Mouse (Mus musculus) spleen, adult 18-20 months (tissue): ENCODE measurements at regions not wholly inside any gene's neighbourhood (a gene's known extent, or its start where the extent isn't known, plus 50 kb on each side); places are given as distances from the start of the nearest gene placed in this dataset.

Experiments
- DNase-seq, 2 experiments: peaks; one replicate each; pipeline ENCODE4 v3.0.0; 2022; ENCODE audit warnings: mixed read lengths in 2 of 2

GRCm38 (mm10) chr6:101580824-101581223 lies 203.1 kb upstream of the Pdzrn3 start:
- DNase-seq, result no peak

- DNase-seq, result no peak
Observed at GRCm38 (mm10) chr6:101556096-101556495, 178.4 kb upstream of the Pdzrn3 start.

DNA sequence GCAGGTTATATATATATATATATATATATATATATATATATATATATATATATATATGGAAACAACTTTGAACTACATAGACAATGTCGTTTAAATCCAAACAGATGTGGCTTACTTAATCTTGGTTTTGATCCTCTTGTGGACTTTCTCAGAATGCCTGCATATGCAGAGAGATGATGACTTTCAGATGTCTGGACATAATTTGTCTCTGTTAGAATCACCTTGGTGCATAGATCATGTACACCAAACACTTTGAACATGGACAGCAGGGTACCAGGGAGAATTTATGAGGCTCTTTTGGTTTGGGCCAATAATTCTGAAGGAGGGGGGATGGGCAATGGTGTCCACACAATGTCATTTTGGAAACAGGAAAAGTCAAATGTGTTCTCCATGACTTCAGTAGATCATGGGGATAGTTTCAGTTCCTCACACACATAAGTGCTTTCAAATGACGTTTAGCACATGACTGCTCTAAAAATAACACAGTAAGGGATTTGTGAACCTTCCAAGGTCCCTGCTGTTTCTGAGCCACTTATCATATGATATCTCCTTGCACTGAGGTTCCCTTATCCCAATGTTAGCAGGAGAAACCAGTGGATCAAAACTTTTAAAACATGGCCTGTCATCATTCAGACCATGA lies 177.4 kb upstream of the Pdzrn3 start:
- no peak for DNase-seq

- no peak for DNase-seq
Observed at GRCm38 (mm10) chr6:101550501-101551268, 173.0 kb upstream of the Pdzrn3 start.

DNA sequence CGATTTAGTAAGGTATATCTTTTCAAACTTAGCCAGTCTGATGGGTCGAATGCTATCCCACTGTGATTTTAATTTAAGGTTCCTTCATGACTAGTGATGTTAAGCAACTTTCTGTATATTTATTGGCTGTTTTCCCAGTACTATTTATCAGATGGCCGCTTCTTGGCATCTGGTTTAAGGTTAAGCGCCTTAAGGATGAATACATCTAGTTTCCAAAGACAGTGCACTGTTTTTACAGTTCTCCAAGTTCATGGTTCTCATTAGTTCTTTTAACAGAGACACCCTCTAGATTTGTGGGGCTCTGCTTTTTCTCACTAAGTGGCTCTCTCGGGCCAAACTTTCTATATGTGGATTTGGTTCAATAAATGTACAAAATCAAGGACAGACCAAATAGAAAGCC lies 159.9 kb upstream of the Pdzrn3 start:
- DNase-seq, result no peak

DNA sequence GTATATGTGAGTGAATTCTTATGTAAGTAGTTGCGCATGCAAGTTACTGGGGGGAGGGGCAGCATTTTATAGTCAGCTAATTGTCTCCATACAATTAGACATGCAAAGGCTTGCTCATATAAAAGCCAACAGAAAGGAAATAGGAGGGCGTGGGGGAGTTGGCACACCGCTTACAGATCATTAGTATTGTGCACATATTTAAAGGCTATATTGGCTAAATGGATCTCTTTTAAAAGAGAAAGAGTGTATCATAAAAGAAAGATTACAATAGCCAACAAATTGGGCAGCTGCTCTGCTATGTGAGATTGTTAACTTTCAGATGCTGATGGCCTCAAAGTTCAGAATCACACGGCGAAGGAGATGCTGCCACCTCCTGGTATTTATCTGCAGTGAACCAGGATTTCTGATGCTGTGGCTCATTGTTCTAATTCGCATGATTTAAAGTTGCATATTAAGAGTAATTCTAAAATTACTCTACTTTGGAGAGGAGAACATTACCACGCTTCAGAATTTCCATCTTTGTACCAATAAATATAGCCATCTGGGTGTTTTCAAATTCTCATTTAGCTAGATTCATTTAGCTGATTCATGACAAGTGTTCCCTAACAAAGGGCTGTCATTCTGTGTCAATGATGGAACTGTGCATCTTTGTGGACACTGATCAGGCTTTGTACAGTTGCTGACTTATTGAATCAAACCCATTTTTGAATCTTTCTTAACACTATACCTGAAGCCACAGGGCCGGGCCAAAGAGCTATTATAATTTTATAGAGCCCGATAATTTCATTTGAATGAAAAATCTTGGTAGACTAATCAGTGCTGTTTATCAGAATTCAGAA lies 156.7 kb upstream of the Pdzrn3 start:
- DNase-seq, result no peak

GRCm38 (mm10) chr6:101532436-101532835 lies 154.7 kb upstream of the Pdzrn3 start:
- no peak for DNase-seq

- DNase-seq, result no peak
Observed at GRCm38 (mm10) chr6:101531914-101532313, 154.2 kb upstream of the Pdzrn3 start.

GRCm38 (mm10) chr6:101525129-101525528 lies 147.4 kb upstream of the Pdzrn3 start:
- no peak for DNase-seq

DNA sequence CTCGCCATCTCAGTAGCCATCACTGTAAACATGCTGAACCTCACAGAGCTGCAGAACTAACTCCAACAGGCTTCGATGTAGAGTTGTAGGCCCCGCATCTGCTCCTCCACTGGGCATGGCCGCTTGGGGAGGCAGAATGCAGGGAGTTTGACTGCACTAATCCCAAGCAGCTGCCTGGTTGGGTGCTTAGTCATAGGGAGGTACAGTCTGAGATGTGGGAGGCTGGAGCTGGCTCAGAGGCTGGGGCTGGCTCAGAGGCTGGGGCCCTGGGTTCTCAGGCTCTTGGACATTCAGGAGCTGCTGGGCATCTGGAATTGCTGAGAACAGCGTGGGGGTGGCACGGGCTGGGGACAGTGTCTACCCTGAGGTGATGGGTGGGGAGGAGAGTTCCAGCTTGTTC lies 143.6 kb upstream of the Pdzrn3 start:
- no peak for DNase-seq

GRCm38 (mm10) chr6:101520755-101521154 lies 143.1 kb upstream of the Pdzrn3 start:
- no peak for DNase-seq

DNA sequence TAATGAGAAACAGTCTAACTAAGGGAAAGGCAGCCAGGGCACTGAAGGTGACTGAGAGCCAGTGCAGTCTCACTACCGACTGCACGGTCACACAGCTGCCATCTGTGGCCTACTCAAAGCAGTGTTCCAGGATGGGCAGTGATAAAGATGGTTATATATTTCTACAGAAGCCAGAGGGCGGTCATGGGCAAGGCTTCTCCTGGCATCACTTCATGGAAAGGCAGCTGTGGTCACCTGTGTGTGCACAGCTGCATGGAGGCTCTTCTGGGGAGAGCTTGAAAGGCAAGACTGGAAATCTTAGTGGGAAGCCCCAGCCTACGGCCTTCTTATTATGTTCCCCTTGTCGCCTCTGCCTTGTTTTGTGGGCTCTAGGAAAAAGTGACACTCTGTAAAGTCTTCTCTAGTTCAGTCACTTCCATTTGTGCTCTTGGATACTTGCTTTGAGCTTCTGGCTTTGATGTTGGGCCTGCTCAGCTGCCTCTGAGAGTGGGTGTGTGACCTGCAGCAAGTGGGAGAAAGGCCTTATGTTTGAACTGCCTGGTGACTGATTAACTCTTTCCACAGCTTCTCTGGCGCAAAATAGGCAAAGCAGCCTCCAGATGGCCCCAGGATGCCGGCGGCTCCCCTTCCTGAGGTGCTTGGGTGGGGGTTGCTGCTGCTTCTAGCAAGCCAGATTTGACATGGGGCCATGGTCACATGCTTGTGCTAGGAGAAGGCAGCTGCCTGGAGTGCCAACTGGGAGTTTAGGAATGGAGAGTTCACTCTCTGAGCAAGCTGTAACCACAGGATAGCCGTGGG lies 141.4 kb upstream of the Pdzrn3 start:
- DNase-seq, result no peak

DNA sequence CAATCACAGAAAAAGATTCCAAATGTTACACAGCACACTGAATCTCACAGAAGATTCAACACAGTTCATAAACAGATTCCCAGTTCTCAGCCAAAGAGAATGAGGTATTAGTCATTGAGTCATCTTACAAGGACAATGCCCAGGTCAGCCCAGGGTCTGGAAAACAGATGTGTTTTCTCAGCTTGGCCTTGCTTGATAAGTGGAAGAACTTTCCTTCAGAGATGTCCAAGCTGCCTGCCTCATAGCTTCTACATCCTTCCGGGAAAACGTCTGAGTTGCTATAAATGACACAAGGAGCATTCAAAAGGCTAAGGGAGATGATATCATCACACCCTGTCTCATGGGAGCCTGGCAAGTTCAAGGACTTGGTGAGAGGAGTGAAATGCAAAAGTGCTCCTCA lies 139.9 kb upstream of the Pdzrn3 start:
- DNase-seq, result no peak

DNA sequence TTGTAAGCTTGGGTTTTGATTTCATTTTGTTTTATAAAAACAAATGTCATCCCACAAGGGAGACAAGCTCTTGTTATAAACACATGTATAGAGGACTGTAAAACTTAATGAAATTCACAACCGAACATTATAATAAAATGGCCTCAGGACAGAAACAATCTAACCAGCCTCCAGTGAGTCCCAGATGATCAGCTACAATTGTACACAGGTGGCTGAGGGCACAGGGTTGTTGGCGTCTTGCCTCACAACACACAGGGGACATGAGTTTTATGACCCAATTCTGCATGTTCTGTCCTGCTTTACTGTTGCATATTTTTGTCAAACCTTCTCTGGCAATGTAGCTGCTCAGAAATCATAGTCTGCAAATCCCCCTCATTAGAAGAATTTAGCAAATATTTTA lies 136.0 kb upstream of the Pdzrn3 start:
- no peak for DNase-seq

DNA sequence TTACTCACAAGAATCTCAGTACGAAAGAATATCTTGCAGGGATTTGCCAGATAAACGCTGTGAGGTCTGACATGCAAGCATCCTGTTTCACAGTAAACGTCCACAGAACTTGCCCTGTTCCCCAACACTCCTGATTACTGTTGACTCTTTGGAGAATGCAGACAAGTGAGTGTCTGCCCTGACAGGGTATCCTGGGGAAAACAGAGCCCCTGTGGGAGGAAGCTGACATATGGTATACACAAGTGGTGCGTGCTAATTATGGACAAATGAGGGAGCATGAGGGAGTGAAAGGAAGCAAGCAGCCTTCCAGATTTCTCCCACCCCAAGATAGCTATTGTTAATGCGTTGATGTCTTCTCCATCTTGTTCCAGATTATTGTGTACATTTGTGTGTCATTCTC lies 124.5 kb upstream of the Pdzrn3 start:
- DNase-seq, result no peak

- no peak for DNase-seq
Observed at GRCm38 (mm10) chr6:101501716-101502115, 124.0 kb upstream of the Pdzrn3 start.

GRCm38 (mm10) chr6:101500202-101500601 lies 122.5 kb upstream of the Pdzrn3 start:
- DNase-seq, result no peak

- no peak for DNase-seq
Observed at GRCm38 (mm10) chr6:101488466-101488865, 110.8 kb upstream of the Pdzrn3 start.

DNA sequence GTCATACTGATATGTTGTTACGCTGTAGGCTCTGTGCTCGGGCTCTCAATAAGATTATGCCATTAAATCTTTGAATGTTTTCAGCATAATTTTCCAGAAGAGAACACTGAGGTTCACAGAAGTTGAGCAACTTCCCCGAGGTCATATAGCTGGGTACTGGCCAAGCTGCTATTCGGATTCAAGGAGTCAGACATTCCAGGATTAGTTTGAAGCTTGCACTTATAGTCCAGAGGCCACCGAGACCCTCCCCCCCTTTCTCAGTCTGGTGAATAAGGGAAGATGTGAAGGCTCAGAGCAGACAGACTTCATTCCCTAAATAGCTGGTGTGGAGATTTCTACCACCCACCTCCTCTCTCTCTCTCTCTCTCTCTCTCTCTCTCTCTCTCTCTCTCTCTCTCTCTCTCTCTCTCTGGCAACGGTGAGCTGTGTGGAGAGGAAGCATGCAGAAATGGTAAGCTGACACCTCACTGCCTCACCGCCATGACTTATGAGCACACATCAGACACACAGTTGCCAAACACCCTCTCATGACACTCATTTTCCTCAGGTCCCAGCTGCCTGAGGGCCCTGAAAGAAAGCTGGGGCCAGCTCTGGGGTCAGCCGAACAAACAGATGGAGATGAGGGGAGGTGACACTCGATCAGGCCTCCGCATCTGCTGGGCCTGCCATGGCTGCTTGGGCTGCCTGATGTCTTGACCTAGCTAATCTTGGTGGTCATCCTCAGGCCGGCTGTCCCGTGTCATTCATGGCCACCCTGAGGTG lies 107.0 kb upstream of the Pdzrn3 start:
- no peak for DNase-seq

GRCm38 (mm10) chr6:101482635-101483465 lies 105.2 kb upstream of the Pdzrn3 start:
- DNase-seq, result no peak

DNA sequence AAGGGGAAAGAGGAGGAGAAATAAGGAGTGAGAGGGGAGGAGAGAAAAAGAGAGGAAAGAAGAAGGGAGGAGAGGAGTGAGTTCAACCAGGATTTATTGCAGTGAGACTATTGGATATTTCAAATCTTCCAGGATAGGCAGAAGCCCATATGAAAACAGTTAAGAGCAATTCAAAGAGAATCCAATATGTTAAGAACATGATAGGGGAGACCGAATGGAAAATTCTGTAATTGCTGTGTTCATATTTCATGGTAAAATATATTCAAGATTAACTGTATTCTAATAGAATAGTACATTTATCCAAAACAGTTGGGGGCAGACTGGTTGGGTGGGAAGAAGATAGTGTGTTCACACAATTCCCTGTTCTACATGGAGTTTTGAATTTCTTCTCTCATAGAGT lies 96.3 kb upstream of the Pdzrn3 start:
- DNase-seq, result no peak
